Mouse (Mus musculus): ENCODE measurements around the gene Gm8890. TPM values are rescaled to one million over a fixed set of nuclear protein-coding genes. Genes with fewer than 3 reads are reported as not detected.
"Not testable (repeated sequence)": the region's sequence is repeated elsewhere in the genome, so short reads cannot be mapped to it uniquely, and the experiment has no call there.

Gene Gm8890
- polyA plus RNA-seq (2012), result not detected in 2 replicates

DNA sequence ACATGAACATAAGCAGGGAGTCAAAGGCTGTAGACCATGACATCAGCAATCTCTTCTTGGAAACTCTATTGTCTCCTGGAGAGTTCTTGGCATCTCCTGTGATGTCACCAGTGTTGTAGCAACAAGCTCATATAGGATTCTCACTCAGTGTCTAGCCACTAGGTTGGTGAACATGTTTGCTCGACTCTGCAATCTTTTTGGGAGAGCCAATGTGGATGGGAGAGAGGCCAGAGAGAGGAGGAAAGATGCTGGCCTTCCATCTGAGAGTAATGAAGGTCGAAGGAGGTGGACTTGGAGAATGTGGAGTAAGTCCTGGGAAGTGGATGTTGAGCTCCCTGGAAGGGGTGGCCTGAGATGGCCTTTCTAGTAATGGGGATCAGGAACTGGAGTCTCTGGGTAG is at the start of gene Gm8890:
Gm8890 (plus strand) TSS at position 301 of the 400 bp plus-strand sequence.
- TF ChIP-seq GATA1 (IDR thresholded peaks at IDR 0.05; ENCODE audit: low read length), result not testable (repeated sequence)

Other genes with a start within 250 kb of the Gm8890 start
- not detected in 2 replicates for gene Gm8879, start 128.4 kb upstream of the Gm8890 start, polyA plus RNA-seq (2012)
- gene Gm5861, start 73.0 kb upstream of the Gm8890 start, polyA plus RNA-seq (2012), result not detected in 2 replicates
- gene Speer1, start 85.5 kb downstream of the Gm8890 start, polyA plus RNA-seq (2012), result not detected in 2 replicates
- gene Gm8897, start 160.4 kb downstream of the Gm8890 start, polyA plus RNA-seq (2012), result not detected in 2 replicates
- not detected in 2 replicates for gene Gm8906, start 246.7 kb downstream of the Gm8890 start, polyA plus RNA-seq (2012)